Mouse (Mus musculus) cerebral cortex, adult 2 months (tissue): ENCODE measurements around the gene Bhlha15.

Source experiments
- WGBS: fragments of 180-500 bp; shearing (Covaris S2); methylation state at CpG from one replicate; pipeline ENCODE4 v1.1.7; 2018; 5-methylcytosine and 5-hydroxymethylcytosine counted together

Bhlha15 gene

DNA sequence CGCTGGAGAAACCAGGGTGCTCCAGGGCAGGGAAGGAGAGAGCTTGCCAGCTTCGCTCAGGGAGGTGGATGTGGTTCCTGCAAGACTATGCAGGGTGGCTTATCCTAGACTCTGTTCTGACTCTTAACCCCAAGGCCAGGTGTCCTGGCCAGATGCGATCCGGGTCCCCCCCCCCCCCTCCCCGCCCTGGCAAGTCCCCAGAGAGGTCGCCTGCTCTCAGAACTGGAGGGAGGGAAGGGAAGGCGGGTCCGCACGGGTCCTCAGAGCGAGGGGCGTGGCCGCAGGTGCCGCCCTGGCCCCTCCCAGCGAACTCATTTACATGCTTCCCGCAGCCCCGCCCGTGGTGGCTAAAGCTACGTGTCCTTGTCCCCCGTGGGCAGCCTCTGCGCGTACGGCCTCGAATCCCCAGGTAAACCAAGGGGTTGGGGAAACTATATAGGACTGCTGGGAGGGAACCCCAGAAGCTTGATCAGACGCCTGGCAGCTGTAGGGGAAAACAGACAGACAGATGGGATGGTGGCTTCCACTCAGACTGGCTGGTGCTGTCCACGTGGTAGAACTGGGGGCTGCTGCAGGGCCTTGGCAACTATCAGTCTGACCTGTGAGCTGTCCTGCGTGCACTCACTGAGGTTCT, at the start of gene Bhlha15:
Bhlha15 (plus strand) TSS at position 337 of the 634 bp plus-strand sequence.
- 10% methylated on average over 26 of the region's 26 CpGs for WGBS

DNA sequence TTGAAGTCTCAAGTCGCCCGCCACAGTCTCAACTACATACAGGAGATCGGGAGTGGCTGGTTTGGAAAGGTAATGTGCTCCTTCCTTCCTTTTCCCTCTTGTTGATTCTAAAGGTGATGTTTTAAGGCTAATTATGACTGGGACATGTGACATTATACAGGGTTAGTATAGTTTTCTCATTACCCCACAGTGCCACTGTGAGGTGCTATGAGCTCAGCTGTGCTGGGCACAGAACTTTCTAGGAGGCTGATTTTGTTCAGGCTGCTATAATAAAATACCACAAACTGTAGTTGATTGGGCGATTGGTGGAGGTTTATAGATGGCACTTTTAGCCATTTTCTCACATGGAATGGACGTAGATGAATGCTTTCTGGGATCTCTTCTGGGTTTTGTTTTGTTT, 46.6 kb upstream of the Bhlha15 start:
- WGBS = 85% methylated on average over 5 of the region's 5 CpGs

DNA sequence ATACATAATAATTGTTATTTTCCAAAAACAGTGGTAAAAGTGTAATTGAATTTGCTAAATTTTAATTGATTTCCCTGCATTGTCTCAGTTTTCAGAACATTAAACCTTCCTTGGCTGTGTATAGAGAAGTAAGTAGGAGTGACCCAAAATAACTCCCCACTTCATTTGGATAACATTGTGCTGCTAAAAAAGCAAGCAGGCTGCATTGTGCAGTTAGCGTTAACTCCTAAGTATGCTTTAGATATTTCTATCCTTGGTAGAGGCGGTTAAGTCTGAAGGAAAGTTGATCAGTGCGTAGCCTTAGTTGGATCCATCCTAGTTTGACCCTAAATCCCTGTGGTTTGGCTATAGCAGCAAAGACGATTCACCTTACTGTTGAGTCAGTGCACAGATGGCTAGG, 40.6 kb upstream of the Bhlha15 start:
- 53% methylated on average over 4 of the region's 4 CpGs for WGBS

DNA sequence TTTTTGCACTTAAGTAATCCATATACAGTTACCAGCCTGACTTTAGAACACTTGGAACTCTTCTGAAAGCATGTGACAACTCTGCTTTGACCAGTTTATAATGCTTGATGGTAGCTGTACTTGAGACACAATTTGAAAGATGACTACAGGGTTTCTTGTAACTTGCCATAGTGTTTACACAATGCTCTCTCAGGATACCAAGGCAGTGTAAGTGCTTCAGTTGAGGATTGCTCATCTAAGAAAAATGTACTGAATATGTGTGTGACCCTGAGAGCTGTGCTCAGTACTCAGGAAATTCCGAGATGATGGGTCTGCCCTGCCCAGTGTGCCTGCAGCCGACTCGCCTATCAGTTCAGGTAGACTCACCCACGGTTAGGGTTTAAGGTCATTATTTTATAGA, 38.8 kb upstream of the Bhlha15 start:
- 87% methylated on average over 4 of the region's 4 CpGs for WGBS

DNA sequence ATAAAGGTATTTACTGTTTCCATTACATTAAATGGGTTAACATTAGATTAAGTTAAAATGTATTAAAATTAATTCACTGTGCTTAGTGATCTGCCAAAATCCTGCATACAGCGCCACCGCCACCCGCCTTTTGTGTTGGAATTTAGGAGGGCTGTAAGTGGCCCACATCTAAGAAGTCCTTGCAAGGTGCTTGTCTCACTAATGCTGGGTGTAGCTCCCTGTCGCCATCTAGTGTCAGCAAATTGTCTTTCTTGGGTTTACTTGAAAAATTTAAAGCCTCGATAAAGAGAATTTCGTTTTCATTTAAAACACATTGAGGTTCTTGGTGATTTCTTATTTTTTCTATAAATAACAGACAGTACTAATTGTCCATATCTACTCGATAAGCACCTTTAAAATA, 35.6 kb upstream of the Bhlha15 start:
- WGBS = 11% methylated on average over 7 of the region's 7 CpGs

DNA sequence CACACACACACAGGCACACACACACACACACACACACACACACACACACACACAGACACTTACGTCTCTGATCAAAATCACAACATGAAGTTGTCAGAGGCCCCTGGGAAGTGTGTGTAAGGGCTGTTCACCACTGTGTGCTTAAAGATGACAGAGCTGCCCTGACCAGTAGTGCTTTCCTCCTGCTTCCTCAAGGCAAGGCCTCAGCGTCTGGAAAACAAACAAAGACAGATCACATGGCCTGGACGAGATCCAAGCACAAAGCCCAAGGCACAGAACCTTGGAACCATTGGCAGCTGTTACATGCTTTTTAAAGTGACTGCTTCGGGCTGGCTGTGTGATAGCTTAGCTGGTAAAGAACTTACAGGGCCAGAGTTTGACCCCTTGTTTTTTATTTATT, 31.5 kb upstream of the Bhlha15 start:
- WGBS = 13% methylated on average over 4 of the region's 4 CpGs

DNA sequence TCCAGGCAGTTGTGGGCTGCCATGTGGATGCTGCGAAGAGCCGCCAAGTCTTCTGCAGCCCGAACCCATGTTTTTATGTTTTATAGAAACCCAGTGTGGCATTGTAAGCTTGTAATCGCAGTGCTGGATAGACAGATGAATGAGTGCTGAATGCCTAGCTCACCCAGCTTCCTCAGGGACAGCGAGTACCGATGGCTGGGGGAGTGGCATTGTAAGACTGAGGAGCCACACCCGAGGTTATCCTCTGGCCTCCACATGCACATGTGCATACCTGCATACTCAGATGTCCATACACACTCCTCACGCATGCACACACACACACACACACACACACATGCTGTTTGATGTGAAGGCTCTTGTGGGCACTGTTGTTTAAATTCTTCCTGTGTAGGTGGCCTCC, 30.9 kb upstream of the Bhlha15 start:
- 54% methylated on average over 8 of the region's 8 CpGs for whole genome bisulfite sequencing

DNA sequence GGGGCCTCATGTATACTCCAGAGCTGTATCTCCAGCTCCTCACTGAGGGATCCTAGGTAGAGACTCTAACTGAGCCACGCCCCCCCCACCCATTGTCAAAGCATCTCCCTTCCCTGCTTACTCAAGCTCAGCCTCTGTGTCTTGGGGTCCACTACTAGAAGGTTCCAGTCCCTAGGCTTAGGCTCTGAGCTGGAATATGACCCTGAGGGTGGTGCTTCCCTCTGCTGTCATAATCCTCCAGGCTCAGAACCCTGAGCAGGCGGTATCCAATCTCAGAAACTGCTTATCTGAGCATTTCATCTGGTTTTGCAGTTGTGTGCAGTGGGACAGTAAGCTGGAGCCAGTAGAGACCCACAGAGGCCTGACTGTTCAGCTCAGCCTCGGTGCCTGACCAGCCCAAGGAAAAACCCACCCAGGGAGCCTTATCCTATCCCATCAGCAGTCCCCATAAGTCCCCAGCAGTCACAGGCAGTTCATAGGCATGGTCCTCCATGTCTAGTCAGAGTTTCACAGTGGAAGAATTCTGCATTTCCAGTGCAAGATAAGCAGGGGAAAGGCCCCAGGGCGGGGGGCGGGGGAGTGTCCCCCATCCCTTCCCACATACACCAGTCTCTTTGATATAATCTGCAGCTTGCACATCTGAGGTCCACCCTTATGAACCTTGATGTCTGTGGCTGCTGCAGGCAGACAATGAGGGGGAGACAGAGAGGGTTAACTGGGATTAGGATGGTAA, 27.8 kb upstream of the Bhlha15 start:
- WGBS = 88% methylated on average over 5 of the region's 5 CpGs

DNA sequence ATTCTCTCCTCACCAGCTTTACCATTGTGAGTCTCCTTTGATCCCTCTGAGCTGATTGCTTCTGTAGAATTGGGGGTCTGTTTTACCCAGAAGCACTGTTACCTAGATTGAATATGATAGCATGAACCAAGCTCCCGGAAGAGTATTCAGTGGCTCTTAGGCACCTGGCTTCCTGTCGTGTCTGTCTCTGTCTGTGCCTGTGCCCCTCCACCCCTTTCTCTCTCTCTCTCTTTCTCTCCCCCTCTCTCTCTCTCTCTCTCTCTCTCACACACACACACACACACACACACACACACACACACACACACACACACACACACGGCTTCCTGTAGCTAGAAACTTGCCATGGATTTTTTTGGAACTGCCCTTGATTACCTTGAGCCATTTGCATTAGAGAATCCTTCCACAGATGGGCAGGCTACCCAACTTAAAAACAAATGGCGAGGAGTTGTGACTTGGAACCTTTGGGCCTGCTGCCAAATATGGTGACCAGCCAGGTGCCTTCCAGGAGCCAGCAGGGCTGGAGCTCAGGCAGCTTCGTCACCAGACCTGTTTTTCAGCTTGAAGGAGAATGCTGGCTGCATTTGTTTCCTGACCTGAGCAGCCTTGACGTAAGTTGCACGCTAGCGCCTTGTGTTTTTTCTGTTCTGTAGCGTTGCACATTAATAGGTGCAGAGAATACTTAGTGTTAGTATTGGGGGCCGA, 27.1 kb upstream of the Bhlha15 start:
- WGBS = 57% methylated on average over 10 of the region's 10 CpGs

DNA sequence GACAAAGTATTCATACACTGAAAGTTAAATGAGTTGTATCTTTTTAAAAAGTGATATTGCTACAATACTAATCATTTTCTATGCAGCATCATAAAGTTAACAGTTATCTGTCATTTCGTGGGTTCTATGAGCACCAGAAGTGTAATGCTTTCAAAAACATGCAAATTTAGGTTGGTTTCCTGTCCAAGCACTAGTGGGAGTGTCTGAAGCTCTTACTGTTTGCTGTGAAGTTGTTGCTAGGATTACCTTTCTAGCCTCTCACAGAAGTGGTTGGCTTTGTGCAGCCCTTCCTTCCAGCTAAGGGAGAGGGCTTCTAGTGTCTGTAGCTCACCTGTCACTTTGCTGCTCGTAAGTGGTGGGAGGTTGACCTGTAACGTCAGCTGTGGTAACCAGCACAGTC, 24.3 kb upstream of the Bhlha15 start:
- 71% methylated on average over 3 of the region's 3 CpGs for WGBS

DNA sequence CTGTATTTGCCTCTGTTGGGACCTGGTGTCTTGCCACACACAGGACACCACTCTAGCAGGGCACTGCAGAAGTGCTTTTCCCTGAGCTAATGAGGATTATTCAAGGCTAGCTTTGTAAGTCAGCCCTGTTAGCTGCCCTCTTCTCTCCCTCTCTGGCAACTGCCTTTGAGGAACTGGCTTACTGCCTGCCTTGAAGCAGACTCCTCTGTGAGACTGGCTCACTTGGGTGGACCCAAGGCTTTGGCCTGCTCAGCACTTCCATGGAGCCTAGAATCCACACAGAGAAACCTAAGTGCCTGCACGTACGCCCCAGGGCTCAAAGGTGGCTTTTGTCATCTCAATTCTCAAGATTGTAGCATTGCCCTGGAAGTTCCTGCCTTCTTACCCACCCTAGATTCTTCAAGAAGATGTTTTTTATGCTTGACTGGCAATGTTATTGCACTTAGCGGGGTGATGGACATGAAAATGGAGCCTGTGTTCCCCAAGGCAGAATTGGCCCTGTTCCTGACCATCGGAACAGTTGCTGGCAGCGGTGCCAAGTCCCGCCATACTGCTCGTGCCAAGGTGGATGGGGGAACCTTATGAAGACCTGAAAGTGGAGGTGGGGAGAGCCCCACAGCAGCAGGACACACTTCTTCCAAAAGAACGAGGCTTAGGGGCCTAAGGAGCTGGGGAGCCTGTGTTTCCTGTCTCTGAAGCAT, 20.7 kb upstream of the Bhlha15 start:
- WGBS = 58% methylated on average over 8 of the region's 8 CpGs

DNA sequence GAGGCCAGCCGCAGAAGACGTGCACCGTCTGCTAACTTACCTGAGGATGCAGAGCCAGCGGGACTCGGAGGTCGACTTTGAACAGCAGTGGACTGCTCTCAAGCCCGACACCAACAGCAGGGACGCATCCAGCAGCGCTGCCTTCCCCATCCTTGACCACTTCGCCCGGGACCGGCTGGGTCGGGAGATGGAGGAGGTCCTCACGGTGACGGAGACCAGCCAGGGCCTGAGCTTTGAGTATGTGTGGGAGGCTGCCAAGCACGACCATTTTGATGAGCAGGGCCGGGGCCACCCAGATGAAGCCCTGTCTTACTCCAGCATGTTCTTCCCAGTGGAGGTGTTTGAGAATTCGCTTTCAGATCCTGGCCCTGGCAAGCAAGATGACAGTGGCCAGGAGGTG, 16.4 kb upstream of the Bhlha15 start:
- 90% methylated on average over 18 of the region's 18 CpGs for WGBS

DNA sequence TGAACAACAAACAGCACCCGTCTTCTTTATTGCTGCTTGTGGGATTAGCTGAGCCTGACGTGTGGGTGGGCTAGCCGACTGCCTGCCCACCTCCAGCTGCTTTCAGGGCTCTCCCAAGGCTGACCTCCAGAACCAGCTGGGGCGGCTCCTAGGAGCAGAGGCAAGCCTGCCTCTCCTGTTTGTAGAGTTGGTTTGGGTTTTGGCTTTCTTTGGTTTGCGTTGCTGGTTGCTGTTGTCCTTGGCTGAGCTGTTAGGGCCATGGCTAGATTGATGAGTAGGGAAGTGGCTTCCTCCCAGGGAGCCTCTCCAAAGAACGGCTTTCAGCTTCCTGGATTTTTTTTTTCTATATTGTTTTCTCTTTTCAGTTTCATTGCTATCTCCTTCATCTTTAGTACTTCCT, 11.9 kb upstream of the Bhlha15 start:
- WGBS = 59% methylated on average over 6 of the region's 6 CpGs

DNA sequence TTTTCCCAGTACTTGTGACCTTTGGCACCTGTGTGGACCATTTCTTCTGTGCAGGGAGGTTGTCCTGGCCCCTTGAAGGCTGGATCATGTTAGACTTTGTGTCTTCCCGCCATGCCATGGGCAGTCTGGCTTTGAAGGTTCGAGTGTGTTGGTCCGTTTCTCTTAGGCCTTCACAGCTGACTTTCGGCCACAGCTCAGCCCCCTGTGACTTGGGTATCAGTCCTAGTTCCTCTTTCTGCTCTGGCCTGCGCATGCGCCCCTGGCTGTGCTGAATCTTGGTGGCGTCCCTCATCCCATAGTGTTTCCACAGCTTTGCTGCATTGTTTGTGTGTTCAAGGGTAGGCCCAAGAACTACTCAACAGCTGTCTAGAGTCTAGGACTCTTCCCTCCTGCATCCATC, 8.8 kb upstream of the Bhlha15 start:
- 90% methylated on average over 7 of the region's 7 CpGs for WGBS

DNA sequence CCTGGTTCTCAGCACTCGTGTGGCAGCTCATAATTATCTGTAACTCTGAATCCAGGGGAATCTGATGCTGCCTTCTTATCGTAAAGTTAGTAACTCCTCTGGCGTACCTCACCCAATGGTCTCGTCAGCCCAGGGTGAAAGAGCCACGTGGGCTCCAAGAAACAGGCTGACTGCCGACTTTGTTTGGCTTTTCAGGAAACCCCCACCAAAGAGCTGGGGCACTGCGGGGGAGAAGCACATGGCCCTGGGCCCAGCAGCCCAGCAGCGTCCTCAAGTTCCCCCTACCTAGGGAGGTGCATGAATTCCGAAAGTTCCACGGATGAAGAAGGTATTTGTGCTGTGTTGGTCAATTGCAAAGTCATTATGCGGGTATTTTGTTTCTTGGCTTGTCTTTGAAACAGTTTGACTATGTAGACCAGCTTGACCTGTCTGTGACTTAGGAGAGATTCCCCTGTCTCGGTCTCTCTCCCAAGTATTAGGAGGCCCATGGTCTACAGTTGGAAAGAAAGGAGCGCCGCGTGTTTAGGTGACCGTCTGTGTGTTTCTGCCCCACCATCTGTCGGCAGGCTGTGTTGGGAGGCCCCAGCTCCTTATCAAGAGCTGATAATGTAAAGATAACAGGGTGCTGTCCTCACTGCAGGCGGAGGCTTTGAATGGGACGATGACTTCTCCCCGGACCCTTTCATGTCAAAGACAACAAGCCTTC, 7.4 kb upstream of the Bhlha15 start:
- WGBS = 63% methylated on average over 20 of the region's 20 CpGs

DNA sequence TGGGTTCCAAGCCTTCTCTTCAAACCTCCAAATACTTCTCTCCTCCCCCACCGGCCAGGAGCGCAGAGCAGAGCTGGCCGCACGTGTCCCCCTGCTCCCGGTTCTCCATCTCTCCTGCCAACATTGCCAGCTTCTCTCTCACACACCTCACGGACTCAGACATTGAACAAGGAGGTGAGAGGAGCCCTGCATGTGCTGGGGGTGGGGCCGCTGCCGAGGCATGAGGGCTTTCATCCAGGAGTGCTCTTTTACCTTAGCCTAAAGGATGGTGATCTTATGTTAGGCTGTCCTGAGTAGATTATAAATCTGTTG, 6.9 kb upstream of the Bhlha15 start:
- WGBS = 71% methylated on average over 8 of the region's 8 CpGs

DNA sequence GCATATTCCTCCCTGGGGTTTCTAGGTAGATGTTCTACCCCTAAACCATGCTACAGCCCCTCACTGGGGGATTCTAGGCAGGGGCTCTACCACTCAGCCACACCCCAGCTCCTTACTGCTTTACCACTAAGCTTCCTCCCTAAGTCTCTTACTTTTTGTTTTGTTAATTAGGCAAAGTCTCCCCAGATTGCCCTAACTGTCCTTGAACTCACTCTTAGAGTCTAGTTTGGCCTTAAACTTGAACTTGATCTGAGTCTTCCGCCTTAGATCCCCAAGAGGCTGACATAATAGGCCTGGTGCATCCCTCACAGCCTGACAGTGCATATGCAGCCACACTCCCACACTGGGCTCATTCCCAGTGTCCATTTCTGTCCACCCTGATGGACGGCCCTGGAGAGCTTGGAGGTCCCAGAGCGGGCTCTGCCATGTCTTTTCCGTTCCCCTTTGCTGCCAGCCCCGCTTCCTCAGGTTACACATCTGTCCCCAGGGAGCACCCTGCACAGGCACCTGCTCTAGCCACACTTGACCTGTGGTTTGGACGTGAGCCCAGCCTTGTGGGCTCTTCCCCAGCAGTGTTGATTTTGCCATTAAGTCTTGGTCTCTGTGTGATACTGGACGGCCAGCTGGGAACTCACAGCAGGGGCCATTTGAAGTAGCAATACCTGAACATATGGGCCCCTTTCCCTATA, 6.3 kb upstream of the Bhlha15 start:
- WGBS = 72% methylated on average over 7 of the region's 7 CpGs

DNA sequence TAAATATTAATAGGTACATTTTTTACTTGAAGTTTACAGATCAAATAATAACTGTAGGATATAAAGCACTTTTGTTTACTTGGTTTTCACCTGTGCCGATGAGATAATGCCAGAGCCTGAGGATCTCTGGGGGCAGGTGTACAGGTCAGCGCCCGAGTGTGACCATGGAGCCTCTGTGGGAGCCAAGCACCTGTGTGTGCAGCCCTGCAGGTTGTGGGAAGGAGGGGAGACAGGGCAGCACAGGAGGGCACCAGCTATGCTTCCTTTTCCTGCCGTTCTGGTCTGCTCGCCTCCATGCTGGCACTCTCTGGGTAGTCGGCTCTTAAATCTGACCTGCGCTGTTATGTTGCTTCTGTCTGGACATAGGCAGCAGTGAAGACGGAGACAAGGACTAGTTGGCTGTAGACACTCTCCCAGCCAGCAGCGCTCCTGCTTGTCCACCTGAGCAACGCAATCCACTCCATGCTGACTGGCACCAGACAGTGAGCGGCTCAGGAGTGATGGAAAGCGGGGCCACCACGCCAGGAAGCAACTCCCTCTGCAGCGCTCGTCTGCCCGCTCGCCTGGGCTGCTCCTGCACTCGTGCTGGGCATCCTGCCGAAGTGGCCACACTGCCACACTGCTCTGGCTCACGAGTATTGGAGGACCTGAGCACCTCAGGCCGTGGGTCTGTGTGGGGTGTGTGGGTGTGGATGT, 5.6 kb upstream of the Bhlha15 start:
- 91% methylated on average over 21 of the region's 21 CpGs for WGBS

DNA sequence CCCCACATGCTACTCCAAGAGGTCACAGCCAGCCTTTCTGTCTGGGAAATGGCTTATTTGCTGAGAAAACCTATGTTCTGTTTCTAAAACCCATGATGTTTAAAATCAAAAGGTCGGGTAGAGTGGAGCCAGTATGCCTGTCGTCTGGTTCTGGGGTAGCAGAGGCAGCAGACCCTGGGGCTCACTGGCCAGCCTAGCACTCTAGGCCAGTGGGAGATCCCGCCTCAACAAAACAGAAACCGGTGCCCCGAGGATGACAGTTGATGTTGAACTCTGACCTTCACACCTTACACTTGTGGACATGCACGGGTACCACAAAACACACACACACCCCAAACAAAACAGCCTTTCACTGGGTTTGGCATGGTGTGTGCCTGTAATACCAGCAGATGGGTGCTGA, 1.7 kb upstream of the Bhlha15 start:
- WGBS = 91% methylated on average over 6 of the region's 6 CpGs

DNA sequence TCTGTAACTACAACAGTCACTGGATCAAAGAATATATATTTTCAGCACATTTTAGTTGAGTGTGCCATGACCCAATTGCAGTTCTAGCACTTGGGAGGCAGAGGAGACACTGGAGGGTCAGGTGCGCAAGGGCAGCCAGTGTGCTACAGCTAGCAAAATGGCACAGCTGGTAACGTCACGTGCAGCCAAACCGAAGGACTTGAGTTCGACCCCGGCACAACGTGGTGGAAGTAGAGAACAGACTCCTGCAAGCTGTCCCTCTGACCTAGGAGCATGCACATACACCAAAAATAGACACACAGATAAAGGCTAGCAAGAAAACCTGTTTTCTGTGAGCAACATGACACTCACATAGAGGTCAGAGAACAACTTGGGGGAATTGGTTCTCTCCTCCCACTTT, 759 bp upstream of the Bhlha15 start:
- 73% methylated on average over 7 of the region's 7 CpGs for WGBS

DNA sequence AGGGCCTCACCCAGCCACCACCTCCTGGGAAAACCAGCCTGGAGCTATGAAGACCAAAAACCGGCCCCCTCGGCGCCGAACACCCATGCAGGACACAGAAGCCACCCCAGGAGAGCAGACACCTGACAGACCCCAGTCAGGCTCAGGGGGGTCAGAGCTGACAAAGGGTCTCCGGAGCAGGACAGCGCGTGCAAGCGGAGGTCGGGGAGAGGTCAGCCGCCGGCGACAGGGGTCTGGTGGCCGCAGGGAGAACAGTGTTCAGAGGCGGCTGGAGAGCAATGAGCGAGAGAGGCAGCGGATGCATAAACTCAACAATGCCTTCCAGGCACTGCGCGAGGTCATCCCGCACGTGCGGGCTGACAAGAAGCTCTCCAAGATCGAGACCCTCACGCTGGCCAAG, 940 bp downstream of the Bhlha15 start:
- WGBS = 71% methylated on average over 23 of the region's 23 CpGs
